Mouse (Mus musculus): ENCODE measurements at regions not wholly inside any gene's neighbourhood (a gene's known extent, or its start where the extent isn't known, plus 50 kb on each side); places are given as distances from the start of the nearest gene placed in this dataset.

DNA sequence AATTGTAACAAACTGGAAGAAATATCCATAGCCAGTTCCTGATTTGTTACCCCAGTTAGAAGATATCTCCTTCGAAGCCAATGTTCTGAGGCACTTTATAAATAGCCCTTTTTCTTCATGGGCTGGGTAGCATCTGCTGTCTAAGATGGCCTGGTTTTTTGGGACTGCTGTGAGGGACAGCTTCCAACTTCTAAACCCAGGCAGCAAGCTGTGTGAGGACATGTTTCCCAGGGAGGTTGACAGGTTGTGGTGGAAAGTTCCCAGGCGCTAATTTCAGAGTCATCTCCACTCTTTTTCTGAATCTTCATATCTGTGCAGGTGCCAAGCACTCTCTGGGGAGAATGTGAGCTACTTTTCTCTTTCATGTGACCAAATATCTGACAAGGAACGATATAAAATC is 427.4 kb downstream of the Efnb2 start:
- POLR2A ChIA-PET = no interaction called here
- CTCF ChIA-PET = no interaction called here

DNA sequence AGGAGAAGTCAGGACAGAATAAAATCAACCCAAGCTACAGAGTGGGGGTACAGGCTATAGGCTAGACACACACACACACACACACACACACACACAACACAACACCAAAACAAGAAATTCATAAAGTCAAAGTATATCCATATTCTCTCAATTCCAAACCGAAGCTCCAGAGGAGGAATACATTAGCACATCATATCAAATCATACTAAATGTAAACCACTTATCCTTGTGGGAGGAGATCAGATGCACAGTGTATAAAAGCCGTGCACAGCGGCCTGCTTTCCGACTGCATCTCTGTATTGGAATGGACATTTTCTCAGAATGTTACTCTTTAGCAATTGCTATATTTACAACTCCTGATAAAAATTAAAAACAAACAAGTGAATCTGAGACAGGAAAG is 427.9 kb downstream of the Efnb2 start:
- CTCF ChIA-PET = no interaction called here
- POLR2A ChIA-PET = no interaction called here

DNA sequence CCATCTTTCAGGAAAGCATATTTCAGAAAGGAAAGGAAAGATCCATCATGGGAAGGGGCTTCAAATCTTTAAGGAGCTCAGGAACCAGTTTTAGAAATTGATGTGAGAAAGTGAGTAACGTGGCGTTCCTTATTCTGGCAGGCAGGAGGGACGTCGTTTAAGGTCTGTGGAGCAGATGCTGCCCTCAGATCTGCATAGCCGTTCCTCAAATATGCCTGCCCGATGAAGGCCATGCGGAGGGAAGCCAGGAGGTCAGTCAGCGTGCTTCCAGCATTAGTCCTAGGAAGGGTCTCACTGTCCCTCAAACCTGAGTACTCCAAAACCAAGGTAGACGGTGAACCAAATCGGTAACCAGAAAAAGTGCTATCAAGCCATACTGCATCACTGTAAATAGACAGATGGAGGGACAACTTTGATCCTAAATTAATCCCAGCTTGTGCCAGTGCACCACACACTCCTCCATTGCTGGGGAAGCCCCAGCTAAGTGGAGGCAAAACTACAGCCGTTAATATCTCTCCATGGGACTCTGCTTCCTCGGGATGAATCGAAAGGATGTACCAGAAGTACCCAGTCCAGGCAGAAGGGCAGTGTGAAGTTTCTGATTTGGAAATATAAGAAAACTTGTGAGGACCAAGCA is 428.9 kb downstream of the Efnb2 start:
- POLR2A ChIA-PET = no interaction called here
- CTCF ChIA-PET = no interaction called here

DNA sequence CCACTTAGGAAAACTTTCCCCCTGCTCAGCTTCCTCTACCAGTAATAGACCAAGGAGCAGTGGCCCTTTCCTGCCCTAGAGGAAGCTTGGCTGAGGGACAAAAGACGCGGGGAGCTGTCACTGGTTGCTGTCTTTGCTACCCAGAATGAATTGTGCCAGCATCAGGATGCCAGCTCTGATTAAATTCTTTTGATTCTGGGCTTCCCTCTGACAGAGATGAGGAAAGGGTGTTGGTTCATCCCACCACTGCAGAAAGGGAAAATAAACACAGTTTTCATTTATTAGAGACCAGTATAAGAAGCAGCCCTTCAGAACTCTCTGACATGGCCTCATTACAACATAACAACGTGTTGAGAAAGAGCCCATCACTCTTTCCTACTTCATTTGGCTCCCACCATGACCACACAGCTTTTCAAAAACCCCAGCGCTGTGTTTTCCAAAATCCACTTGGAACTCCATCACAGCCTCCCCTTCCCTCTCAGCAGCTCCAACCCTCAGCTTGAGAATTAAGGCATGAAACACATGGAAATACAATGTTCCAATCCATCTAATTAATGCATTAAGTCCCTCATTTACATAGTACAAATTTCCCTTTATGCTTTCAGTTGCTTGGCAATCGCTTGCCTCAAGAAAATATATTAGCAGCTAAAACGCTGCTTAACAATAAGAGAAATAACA is 429.6 kb downstream of the Efnb2 start:
- CTCF ChIA-PET = no interaction called here
- POLR2A ChIA-PET = no interaction called here

DNA sequence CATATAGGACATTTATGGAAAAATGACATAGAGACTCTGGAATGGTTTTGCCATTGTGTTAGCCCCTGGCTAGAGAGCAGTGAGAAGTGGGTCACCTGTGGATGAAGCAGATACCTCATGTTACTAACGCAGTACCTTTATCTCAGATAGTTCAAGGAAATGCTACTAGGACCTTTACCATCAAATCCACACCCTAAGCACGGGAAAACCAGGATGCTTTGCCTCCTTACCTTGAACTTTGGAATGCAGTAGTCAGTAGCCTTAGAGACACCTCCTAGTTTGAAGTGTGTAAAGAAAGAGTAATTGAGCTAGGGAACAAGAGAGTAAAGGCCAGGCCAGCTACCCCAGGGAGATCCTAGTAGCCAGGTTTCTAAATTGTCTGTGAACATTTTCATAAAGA is 435.0 kb downstream of the Efnb2 start:
- ChIA-PET CTCF (no interaction called here), POLR2A (no interaction called here)

DNA sequence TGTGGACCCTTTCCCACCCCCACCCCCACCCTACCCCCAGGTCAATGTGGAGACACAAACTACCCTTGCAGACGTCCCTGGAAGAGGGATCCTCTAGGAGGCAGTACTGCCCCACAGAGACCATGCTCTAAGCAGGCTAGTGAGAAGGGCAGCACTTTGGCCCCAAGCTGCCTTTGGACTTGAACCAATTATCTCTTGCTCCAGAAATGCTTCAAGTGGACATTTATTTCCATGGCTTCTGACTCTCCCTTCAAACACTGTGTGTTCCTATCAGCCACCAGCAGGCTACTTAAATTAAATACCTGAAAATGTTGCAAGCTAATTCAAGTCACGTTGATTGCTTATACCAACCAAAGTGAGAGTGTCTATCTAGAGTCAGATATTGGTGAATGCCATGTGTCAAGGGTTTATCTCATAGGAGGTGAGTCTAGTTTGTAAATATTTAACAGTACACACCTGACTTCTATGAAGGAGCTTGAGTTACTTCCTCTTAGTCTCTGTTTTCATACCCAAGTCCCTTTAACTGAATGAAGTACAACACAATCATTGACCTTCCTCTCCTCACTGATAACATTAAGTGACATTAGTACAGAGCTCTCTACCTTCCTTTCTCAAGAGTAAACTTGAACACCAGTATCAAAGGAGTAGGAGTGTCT is 435.7 kb downstream of the Efnb2 start:
- ChIA-PET POLR2A (no interaction called here), CTCF (no interaction called here)

DNA sequence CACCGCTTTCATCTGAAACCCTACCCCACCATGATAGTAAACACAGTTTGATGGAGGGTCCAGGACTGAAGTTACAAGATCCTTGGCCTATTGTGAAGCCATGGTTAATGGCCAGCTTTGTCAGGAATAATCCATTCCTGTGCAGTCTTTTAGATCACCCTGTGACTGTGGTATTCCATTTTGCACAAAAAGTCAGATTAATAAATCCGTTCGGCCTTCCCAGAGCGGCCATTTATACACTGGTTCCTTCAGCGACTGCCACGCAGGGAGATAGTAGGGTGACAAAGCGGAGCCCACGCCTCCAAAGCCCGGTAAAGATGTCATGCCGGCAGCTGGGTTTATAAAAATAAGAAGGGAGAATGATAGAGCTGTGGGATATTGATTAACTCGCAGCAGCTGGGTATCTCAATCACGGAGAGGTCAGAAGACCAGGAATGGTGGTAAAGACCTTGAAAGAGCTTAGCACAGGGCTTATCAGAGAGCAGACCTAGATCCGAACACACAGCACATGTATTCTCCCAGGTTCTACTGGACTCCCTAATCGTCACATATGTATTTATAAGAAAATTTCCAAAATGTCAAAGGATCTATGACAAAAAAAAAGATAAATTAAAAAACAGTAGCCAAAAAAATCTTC is 440.5 kb downstream of the Efnb2 start:
- ChIA-PET POLR2A (no interaction called here), CTCF (no interaction called here)

DNA sequence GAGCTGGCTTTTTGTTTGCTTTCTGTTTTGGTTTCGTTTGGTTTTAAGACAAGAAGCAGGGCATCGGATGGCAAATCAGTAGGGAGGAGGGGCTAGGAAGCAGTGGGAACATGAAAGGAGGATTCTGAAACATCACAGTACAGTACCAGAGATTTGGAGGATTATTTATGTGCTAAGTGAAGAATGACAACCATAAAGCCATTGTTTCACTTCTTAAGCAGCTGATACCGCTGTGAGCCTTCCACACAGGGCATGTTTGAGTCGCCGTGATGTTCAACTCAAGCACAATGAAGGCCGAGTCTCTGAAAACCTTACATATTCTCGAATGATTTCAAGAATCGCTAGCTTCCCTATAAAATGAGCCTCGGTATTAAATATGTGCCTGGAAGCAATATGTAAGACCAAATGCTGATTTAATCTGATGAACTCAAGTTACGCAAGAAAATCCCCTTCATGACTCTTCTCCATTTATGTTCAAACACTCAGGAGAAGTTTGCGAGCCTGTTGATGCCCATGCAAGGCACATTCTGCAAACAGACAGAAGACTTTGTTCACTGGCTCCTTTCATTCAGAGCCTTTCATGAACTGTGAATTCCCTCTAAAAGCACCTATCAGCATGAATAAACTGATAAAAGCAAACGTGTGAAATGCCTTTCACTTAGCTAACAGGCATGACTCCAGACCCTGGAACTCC is 441.2 kb downstream of the Efnb2 start:
- POLR2A ChIA-PET = no interaction called here
- CTCF ChIA-PET = no interaction called here

DNA sequence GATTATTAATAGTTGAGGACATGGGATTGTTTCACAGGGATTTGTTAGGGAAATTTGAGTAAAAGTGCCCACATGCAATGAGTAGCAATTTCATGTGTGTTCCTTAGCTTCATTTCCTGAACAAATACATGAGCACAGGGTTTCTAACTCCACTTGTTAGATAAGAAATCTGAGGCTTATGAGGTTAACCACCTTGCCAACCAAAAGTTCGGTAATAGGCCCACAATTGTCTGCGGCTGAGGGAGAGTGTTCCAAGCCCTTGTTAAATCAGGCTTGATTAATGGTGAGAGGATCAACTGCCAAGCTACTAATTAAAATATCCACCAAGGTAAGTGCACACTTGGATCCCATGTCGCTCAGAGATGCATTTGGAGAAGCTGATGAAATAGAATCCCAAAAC is 468.0 kb downstream of the Efnb2 start:
- ChIA-PET POLR2A (interaction anchor here in 2 of 4 experiments (0.6 to 0.7 kb wide), 2 partner anchors 119 to 492 kb away, joined by 3 read pairs; no protein-coding TSS in a partner anchor), CTCF (no interaction called here)

DNA sequence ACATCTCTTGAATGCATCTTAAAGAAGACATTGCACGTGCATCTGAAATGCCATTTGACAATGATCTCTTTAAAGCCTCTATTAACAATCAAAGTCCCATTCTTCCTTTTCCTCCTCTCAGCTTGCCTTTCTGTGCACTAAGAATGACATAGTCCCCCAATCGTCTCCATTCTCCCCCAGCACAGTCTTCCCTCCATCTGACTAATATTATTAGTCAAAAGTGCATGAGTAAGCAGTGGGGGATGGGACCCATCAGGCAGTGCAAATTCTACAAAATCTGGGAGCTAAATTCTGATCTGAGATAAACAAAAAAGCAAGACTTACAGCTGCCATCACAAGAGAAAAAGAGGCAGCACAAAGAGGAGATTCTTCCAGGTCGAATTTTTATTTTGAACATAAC is 475.0 kb downstream of the Efnb2 start:
- CTCF ChIA-PET = no interaction called here
- POLR2A ChIA-PET = no interaction called here

DNA sequence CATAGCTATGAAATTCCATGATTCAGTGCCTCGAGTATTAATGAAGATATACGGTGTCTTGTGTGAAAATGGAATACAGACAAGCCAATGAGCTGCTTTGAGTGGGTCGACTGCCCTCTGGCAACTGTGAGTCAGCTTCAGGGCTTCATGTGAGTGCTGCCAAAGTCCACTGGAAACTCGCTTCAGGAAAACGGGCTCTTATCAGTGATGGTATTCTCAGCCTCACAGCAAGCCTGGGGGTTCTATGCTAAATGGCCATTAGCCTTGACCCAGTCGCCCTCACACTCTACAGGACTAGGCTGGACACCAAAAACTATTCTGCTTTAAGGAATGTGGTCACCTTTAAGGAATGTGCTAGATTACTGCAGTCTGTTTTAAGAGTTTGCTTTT is 477.8 kb downstream of the Efnb2 start:
- POLR2A ChIA-PET = no interaction called here
- CTCF ChIA-PET = no interaction called here

DNA sequence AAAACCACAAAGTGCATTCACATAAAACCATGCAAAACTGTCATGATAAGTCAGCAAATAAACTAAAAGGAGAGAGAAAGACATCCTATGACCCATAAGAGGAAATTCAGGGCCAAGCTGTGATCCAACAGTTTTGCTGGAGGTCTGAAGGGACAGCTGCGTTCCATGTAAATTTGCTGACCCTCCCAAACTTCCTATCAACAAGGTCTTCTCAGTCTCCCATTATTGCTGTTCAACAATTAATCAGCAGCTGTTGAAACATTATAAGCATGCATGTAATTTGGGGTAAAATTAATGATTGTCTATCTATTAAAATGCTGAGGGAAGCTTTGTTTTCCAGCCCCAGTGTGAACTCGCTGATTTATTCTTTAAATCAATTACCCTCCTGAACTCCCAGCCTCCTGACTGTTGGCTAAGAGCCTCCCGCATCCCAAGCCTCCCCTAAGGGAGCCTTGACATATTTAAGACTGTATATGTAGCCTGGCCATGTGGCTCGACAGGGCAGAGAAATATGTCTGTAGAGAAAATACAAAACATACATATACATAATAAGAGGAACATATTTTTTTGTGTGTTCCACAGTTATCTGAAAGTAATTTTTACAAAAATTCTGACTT is 478.3 kb downstream of the Efnb2 start:
- ChIA-PET CTCF (no interaction called here), POLR2A (no interaction called here)

DNA sequence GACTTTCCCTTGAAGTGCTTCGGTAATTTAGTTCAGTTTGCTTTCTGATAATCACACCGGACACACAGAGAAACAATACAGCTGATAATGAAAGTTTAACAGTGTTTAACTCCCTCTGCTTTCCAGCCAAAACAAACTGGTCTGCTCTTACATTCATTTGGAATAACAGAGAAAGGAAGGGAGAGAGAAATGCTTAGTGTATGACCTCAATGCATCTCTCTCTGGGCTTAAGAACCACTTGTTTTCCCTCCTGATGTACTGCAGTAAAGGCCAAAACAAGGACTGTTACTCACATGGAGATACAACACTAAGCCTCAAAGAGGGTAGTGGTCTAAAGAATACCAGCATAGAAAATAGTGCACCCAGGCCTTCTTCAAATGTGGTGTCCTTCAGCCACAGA is 478.9 kb downstream of the Efnb2 start:
- ChIA-PET CTCF (no interaction called here), POLR2A (no interaction called here)

DNA sequence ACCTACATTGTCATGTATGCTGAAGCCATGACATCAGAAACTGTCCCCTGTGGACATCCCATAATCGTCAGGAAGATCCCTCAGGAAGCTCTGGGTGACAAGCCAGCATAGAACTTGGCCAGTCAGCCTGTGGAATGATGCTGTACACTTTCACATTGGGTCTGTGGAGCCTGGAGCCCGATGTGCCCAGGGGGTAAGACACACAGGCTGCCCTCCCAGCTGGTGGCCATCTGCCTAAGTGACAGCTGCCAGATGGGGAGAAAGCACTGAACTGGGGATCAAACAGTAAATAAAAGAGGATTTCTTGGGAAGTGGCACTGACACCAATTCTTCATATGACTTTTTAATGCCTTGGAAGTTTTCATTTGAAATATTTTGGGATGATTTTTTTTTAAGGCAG is 486.8 kb downstream of the Efnb2 start:
- CTCF ChIA-PET = no interaction called here
- POLR2A ChIA-PET = no interaction called here

DNA sequence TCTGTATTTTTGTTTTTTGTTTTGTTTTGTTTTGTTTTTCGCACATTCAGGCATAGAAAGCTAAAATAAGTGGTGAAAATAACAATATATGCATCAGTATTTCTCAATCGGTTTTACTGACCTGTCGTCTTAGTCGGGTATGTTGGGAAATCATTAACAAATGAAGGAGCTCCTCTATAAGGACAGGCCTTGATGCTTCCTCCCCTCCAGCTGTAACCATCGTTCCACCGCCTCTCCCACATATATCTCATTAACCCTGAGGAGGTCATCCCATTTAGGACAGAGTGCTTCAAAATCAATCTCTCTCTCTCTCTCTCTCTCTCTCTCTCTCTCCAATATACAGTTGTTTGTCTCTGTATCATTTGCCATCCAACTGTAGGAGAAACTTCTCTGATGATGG is 492.4 kb downstream of the Efnb2 start:
- CTCF ChIA-PET = no interaction called here

DNA sequence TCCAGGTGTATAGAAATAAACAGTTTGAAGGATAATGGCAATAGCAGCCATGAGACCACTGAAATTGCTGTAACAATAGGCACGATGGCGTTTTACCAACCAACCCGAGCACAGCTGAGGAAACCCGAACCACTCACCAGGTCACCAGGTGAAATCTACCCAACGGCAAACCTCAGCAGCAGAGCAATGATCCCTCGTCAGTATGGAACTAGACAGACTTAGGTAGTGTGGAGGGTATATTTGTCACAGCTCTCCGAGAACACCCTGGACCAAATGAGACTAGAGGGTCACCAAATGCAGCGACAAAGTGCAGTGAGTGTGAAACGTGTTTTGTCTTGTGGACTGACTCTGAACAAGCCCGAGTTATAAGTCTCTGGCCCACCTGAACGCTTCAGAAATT is 492.8 kb downstream of the Efnb2 start:
- CTCF ChIA-PET = no interaction called here
- POLR2A ChIA-PET = interaction anchor here in 1 of 4 experiments (0.6 kb wide), 1 partner anchor 992 kb away, joined by 3 read pairs; no protein-coding TSS in a partner anchor

More for the DNA sequence above, 492.4 kb downstream of the Efnb2 start:
- POLR2A ChIA-PET = interaction anchor here in 1 of 4 experiments (0.6 kb wide), 1 partner anchor 991 kb away, joined by 3 read pairs; no protein-coding TSS in a partner anchor

DNA sequence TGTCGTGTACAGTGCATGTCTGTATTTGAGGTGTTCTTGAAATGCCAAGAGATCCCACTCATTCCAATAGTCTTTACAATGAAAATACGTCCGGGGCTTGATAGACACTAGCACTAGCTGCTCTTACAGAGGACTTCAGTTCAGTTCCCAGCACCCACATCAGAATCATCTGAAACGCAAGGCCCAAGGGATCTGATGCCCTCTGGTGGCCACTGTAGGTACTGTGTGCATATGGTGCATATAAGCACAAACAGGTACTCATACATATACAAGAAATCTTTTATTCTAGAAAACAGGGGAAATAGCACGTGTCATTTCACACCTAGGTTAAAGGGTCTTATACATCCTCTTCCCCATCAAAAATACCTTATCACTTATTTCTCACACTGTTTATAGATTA is 513.5 kb downstream of the Efnb2 start:
- ChIA-PET POLR2A (no interaction called here), CTCF (interaction anchor here in 2 of 4 experiments (0.6 to 0.7 kb wide), 2 partner anchors 1073 to 1076 kb away, joined by 4 to 7 read pairs; no protein-coding TSS in a partner anchor)

DNA sequence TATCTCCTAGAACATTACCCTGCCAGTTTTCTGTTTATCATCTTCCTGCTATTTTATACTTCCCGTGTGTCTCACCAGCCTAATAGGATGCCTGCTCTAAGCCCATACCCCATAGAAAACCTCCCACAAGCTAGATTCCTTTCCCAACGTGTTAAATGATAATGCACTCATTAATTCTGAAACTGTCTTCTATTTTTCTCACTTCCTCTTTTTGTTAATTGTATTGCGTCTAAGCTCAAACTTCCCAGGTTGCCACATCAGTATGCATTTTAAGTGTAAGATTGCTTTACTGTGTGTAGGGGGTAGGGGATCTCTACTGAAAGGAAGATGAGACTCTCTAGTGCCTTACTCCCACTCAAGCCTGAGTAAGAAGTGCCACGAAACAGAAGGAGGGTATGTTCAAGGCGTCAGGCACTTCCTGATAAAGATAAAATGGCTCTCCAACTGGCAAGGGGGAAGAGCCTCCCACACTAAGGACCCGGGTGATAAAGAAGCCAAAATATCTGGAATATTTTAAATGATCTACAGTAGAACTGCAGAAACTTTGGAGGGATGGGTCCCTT is 518.0 kb downstream of the Efnb2 start:
- CTCF ChIA-PET = no interaction called here
- POLR2A ChIA-PET = interaction anchor here in 1 of 4 experiments (0.7 kb wide), 1 partner anchor 603 kb away, joined by 3 read pairs; no protein-coding TSS in a partner anchor

DNA sequence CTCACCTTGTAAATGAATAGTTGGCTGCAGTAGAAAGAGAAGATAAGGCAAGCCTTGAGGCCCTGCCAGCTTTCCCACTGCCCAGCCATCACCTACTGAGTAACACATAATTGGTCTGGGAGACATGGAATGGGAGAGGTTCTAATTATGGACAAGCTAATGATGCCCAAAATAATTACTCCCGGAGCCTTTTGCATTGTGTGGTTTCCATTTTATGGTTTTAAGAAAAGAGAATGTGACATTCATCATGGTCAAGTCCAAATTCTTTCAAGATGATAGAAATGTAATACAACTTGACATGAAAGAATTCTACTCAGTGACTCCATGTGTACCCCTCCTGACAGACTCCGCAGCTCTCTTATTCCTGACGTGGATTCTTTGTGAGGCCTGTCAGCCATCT is 518.6 kb downstream of the Efnb2 start:
- POLR2A ChIA-PET = no interaction called here
- CTCF ChIA-PET = no interaction called here

DNA sequence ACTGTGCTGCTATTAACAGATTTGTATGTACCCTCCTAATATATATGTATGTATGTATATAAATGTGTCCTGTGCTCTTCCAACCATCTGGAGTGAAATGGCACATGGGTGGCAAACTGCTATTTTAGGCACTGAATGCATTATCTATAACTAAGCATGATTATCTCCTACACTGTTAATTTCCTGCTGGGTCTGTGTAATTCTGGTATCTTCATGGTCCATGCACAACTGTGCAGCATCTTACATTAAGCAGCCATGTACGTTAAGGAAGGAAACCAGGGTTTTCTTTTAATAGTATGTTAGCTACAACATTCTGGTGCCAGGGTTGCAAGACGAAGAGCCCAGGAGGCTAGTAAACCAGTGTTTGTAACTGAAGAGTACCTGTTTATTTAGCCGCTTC is 521.3 kb downstream of the Efnb2 start:
- ChIA-PET CTCF (interaction anchor here in 1 of 4 experiments (0.5 kb wide), 1 partner anchor 27 kb away, joined by 4 read pairs; no protein-coding TSS in a partner anchor), POLR2A (no interaction called here)
